Mouse (Mus musculus) intestine, embryonic 14.5 days (tissue): ENCODE data around the gene Ugt1a8. TPM values are rescaled to one million over a fixed set of nuclear protein-coding genes. Genes with fewer than 3 reads are reported as not detected.
A peak's percentile ranks its signal among the peaks of the same experiment; 100 is the strongest.
"Not testable (repeated sequence)": the region's sequence is repeated elsewhere in the genome, so short reads cannot be mapped to it uniquely, and the experiment has no call there.

Source experiments
- ATAC-seq: fragments of 200-750 bp; cut with Nextera tagmentation; replicated peaks from 2 replicates; pipeline ENCODE4 v1.8.0; 2017; ENCODE audit warnings: low read depth, moderate number of reproducible peaks, moderate TSS enrichment, moderate library complexity; ENCODE audit not compliant: low FRiP score, low TSS enrichment
- DNase-seq: peaks from one replicate; pipeline ENCODE4 v3.0.0-alpha.2; 2018; ENCODE audit warnings: low spot score
- H3K27ac ChIP-seq: fragments of 300-500 bp; sonication (generic); 2 replicates; pipeline ENCODE4 v1.5.1; 2014; ENCODE audit warnings: low read depth, mild to moderate bottlenecking, control low read depth
- H3K27me3 ChIP-seq: fragments of 300-500 bp; sonication (generic); replicated peaks from 2 replicates; pipeline ENCODE4 v1.6.1; 2014; ENCODE audit warnings: low read length, control low read depth; ENCODE audit not compliant: control insufficient read depth, insufficient read depth
- H3K36me3 ChIP-seq: fragments of 300-500 bp; sonication (generic); 2 replicates; pipeline ENCODE4 v1.6.1; 2014; ENCODE audit warnings: low read length, control low read depth; ENCODE audit not compliant: control insufficient read depth, insufficient read depth
- H3K4me1 ChIP-seq: fragments of 300-500 bp; sonication (generic); replicated peaks from 2 replicates; pipeline ENCODE4 v1.6.1; 2014; ENCODE audit warnings: low read length, control low read depth, mixed read lengths; ENCODE audit not compliant: control insufficient read depth, insufficient read depth
- H3K4me2 ChIP-seq: fragments of 300-500 bp; sonication (generic); 2 replicates; pipeline ENCODE4 v1.6.1; 2014; ENCODE audit warnings: low read length
- H3K4me3 ChIP-seq: fragments of 300-500 bp; sonication (generic); 2 replicates; pipeline ENCODE4 v1.5.1; 2014; ENCODE audit warnings: low read depth, low read length, control low read depth, mixed read lengths
- H3K9ac ChIP-seq: fragments of 300-500 bp; sonication (generic); 2 replicates; pipeline ENCODE4 v1.6.1; 2014; ENCODE audit warnings: mild to moderate bottlenecking, low read length
- H3K9me3 ChIP-seq: fragments of 300-500 bp; sonication (generic); 2 replicates; pipeline ENCODE4 v1.6.1; 2016; ENCODE audit warnings: low read length, control low read depth; ENCODE audit not compliant: control insufficient read depth
- WGBS: fragments of 180-500 bp; shearing (Covaris S2); extraction: QIAGEN DNeasy Blood & Tissue Kit; methylation state at CpG from one replicate; pipeline ENCODE4 v1.1.7; 2014; 5-methylcytosine and 5-hydroxymethylcytosine counted together
- polyA plus RNA-seq: library from polyadenylated mRNA; unstranded; fragments of >200 nt; fragmentation: Nextera tagmentation; extraction: Ambion mirVana; gene quantifications from 2 replicates; pipeline ENCODE4 v1.2.1, GENCODE M21; 2014

Gene Ugt1a8
- polyA plus RNA-seq, 1 experiment from 2014 or later: not detected

- H3K36me3 ChIP-seq: no peaks in the 10 kb centered on the region
- WGBS: 73% methylated on average over 1 of the region's 1 CpGs
- no peaks in the 10 kb centered on the region for H3K4me1 ChIP-seq
- no peak overlapping the region for H3K9ac ChIP-seq
- H3K4me3 ChIP-seq: no peak overlapping the region
- H3K9me3 ChIP-seq: no peaks in the 10 kb centered on the region
- H3K27me3 ChIP-seq: no peaks in the 10 kb centered on the region
- no peak for ATAC-seq
- H3K4me2 ChIP-seq: no peak overlapping the region
- H3K27ac ChIP-seq: no peak overlapping the region
- DNase-seq: no peak
Observed at GRCm38 (mm10) chr1:88138145-88138544, 50.5 kb downstream of the Ugt1a8 start.

GRCm38 (mm10) chr1:88140492-88140891, 52.9 kb downstream of the Ugt1a8 start:
- 33% methylated on average over 1 of the region's 1 CpGs for WGBS
- H3K4me3 ChIP-seq, DNase-seq, H3K27me3 ChIP-seq, H3K4me1 ChIP-seq, H3K4me2 ChIP-seq, H3K36me3 ChIP-seq, H3K27ac ChIP-seq, H3K9ac ChIP-seq, H3K9me3 ChIP-seq: not testable (repeated sequence)
- ATAC-seq: peak; percentile 81

GRCm38 (mm10) chr1:88143966-88144675, 56.5 kb downstream of the Ugt1a8 start:
- H3K27me3 ChIP-seq, H3K36me3 ChIP-seq, H3K4me3 ChIP-seq, ATAC-seq, H3K27ac ChIP-seq, H3K4me2 ChIP-seq, H3K4me1 ChIP-seq, DNase-seq, H3K9me3 ChIP-seq, H3K9ac ChIP-seq: not testable (repeated sequence)
- WGBS: 6% methylated on average over 4 of the region's 5 CpGs

GRCm38 (mm10) chr1:88145278-88145677, 57.7 kb downstream of the Ugt1a8 start:
- H3K4me2 ChIP-seq, H3K36me3 ChIP-seq, DNase-seq, H3K9me3 ChIP-seq, H3K4me3 ChIP-seq, H3K9ac ChIP-seq, H3K27ac ChIP-seq, H3K4me1 ChIP-seq, ATAC-seq, H3K27me3 ChIP-seq: not testable (repeated sequence)
- 61% methylated on average over 2 of the region's 2 CpGs for WGBS

GRCm38 (mm10) chr1:88150133-88150532, 62.5 kb downstream of the Ugt1a8 start:
- not testable (repeated sequence) for ATAC-seq, H3K9ac ChIP-seq, H3K4me1 ChIP-seq, H3K4me3 ChIP-seq, H3K27ac ChIP-seq, H3K4me2 ChIP-seq, H3K9me3 ChIP-seq, DNase-seq, H3K27me3 ChIP-seq, H3K36me3 ChIP-seq
- WGBS: 78% methylated on average over 2 of the region's 2 CpGs

GRCm38 (mm10) chr1:88158430-88158829, 70.8 kb downstream of the Ugt1a8 start:
- no peaks in the 10 kb centered on the region for H3K36me3 ChIP-seq
- H3K27ac ChIP-seq: no peak overlapping the region
- DNase-seq (no peak), ATAC-seq (no peak)
- WGBS: 61% methylated on average over 2 of the region's 2 CpGs
- H3K4me1 ChIP-seq: no peaks in the 10 kb centered on the region
- no peaks in the 10 kb centered on the region for H3K27me3 ChIP-seq
- no peak overlapping the region for H3K4me2 ChIP-seq
- no peak overlapping the region for H3K9ac ChIP-seq
- no peaks in the 10 kb centered on the region for H3K9me3 ChIP-seq
- H3K4me3 ChIP-seq: no peak overlapping the region

GRCm38 (mm10) chr1:88165711-88166110, 78.1 kb downstream of the Ugt1a8 start, which contains the start of gene Ugt1a5:
Ugt1a5 (plus strand) TSS chr1:88166012.
- Histone ChIP-seq H3K36me3 (no peaks in the 10 kb centered on the region), H3K4me3 (no peak within 1 kb of the TSS), H3K4me1 (no peaks in the 10 kb centered on the region), H3K4me2 (no peak within 1 kb of the TSS), H3K27ac (no peak within 1 kb of the TSS), H3K27me3 (no peaks in the 10 kb centered on the region), H3K9ac (no peak within 1 kb of the TSS), H3K9me3 (no peaks in the 10 kb centered on the region)
- 73% methylated on average over 5 of the region's 5 CpGs for WGBS
- ATAC-seq (no peak), DNase-seq (no peak)

GRCm38 (mm10) chr1:88172190-88172589, 84.6 kb downstream of the Ugt1a8 start:
- H3K27me3 ChIP-seq, ATAC-seq, DNase-seq, H3K4me3 ChIP-seq, H3K4me1 ChIP-seq, H3K4me2 ChIP-seq, H3K36me3 ChIP-seq, H3K27ac ChIP-seq, H3K9me3 ChIP-seq, H3K9ac ChIP-seq: not testable (repeated sequence)
- WGBS: 86% methylated on average over 5 of the region's 7 CpGs

GRCm38 (mm10) chr1:88179657-88180056, 92.0 kb downstream of the Ugt1a8 start:
- H3K9me3 ChIP-seq: peaks cover 12% of the 10 kb centered on the region; the same call in 1 of the 2 replicates
- no peak overlapping the region for H3K9ac ChIP-seq
- H3K27ac ChIP-seq: no peak overlapping the region
- no peak for ATAC-seq
- no peaks in the 10 kb centered on the region for H3K27me3 ChIP-seq
- no peak overlapping the region for H3K4me3 ChIP-seq
- no peaks in the 10 kb centered on the region for H3K36me3 ChIP-seq
- 88% methylated on average over 1 of the region's 1 CpGs for WGBS
- H3K4me2 ChIP-seq: no peak overlapping the region
- H3K4me1 ChIP-seq: no peaks in the 10 kb centered on the region
- DNase-seq: no peak
